Mouse (Mus musculus) midbrain, embryonic 15.5 days (tissue): ENCODE results near the gene Etnppl. TPM values are rescaled to one million over a fixed set of nuclear protein-coding genes. Genes with fewer than 3 reads are reported as not detected.

Experiments used
- ATAC-seq: fragments of 200-750 bp; cut with Nextera tagmentation; replicated peaks from 2 replicates; pipeline ENCODE4 v1.8.0; 2017; ENCODE audit warnings: moderate TSS enrichment
- H3K27ac ChIP-seq: fragments of 300-500 bp; sonication (generic); 2 replicates; pipeline ENCODE4 v1.5.1; 2015; ENCODE audit warnings: mild to moderate bottlenecking, inconsistent platforms
- H3K27me3 ChIP-seq: fragments of 300-500 bp; sonication (generic); replicated peaks from 2 replicates; pipeline ENCODE4 v1.6.1; 2015; ENCODE audit warnings: inconsistent platforms
- H3K36me3 ChIP-seq: fragments of 300-500 bp; sonication (generic); replicated peaks from 2 replicates; pipeline ENCODE4 v1.6.1; 2015; ENCODE audit warnings: inconsistent platforms
- H3K4me1 ChIP-seq: fragments of 300-500 bp; sonication (generic); 2 replicates; pipeline ENCODE4 v1.6.1; 2015; ENCODE audit warnings: inconsistent platforms
- H3K4me2 ChIP-seq: fragments of 300-500 bp; sonication (generic); 2 replicates; pipeline ENCODE4 v1.6.1; 2015; ENCODE audit warnings: inconsistent platforms, mild to moderate bottlenecking, moderate library complexity
- H3K4me3 ChIP-seq: fragments of 300-500 bp; sonication (generic); 2 replicates; pipeline ENCODE4 v1.5.1; 2015; ENCODE audit warnings: mild to moderate bottlenecking, inconsistent platforms
- H3K9ac ChIP-seq: fragments of 300-500 bp; sonication (generic); 2 replicates; pipeline ENCODE4 v1.6.1; 2015; ENCODE audit warnings: mild to moderate bottlenecking, inconsistent platforms
- H3K9me3 ChIP-seq: fragments of 300-500 bp; sonication (generic); 2 replicates; pipeline ENCODE4 v1.6.1; 2016; ENCODE audit warnings: inconsistent platforms
- WGBS: fragments of 180-500 bp; shearing (Covaris S2); methylation state at CpG from one replicate; pipeline ENCODE4 v1.1.7; 2015; ENCODE audit warnings: mixed read lengths; 5-methylcytosine and 5-hydroxymethylcytosine counted together
- polyA plus RNA-seq: library from polyadenylated mRNA; unstranded; fragments of >200 nt; fragmentation: Nextera tagmentation; extraction: Ambion mirVana; gene quantifications from 2 replicates; pipeline ENCODE4 v1.2.1, GENCODE M21; 2015

Etnppl gene
- polyA plus RNA-seq, 1 experiment from 2014 or later = not detected

GRCm38 (mm10) chr3:130614444-130614843 is 2.8 kb upstream of the Etnppl start:
- H3K4me1 ChIP-seq = no peaks in the 10 kb centered on the region

DNA sequence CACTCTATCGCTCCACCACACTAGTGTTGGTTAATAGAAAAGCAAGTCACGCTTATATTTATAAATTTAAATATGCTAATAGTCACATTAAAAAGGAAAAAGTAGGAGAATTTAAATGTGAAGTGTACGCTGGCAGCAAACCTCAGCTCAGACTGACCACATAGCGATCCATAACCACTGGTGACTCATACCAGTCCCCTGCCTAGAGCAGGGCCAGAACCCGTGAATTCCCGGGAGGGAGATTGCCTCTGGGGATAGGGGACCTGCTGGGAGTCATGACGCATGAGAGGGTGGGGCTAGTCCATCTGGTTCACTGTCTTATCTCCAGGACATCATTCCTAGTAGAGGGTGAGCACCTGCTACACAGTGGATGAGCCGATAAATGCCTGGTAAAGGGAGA is 1.6 kb upstream of the Etnppl start:
- Histone ChIP-seq H3K4me3 (no peak overlapping the region), H3K4me1 (no peaks in the 10 kb centered on the region), H3K27ac (no peak overlapping the region), H3K27me3 (no peaks in the 10 kb centered on the region), H3K4me2 (no peak overlapping the region), H3K9me3 (no peaks in the 10 kb centered on the region), H3K36me3 (no peaks in the 10 kb centered on the region), H3K9ac (no peak overlapping the region)
- 65% methylated on average over 8 of the region's 8 CpGs for WGBS
- ATAC-seq = no peak

More at GRCm38 (mm10) chr3:130614444-130614843, 2.8 kb upstream of the Etnppl start:
- Histone ChIP-seq H3K9me3 (no peaks in the 10 kb centered on the region), H3K9ac (no peak overlapping the region), H3K36me3 (no peaks in the 10 kb centered on the region), H3K4me3 (no peak overlapping the region), H3K27me3 (no peaks in the 10 kb centered on the region), H3K27ac (no peak overlapping the region), H3K4me2 (no peak overlapping the region)
- 87% methylated on average over 9 of the region's 9 CpGs for WGBS
- ATAC-seq = no peak

- no peak overlapping the region for H3K4me2 ChIP-seq
Observed at GRCm38 (mm10) chr3:130620517-130621146, 3.4 kb downstream of the Etnppl start.

DNA sequence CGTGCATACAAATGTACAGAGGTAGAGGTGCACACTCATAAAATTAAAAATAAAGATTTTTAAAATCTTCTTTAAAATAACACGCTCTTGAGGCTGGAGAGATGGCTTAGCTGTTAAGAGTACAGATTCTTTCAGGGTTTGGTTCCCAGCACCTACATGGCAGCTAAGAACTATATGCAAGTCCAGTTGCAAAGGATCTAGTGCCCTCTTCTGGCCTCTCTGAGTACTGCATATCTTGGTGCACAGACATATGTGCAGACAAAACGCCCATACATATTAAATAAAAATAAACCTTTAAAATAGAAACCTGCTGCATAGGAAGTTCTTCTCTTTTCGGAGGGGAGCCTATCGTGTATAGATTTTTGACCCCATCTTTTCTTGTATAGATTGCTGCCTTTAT is 11.1 kb downstream of the Etnppl start:
- ATAC-seq = no peak
- Histone ChIP-seq H3K27ac (no peak overlapping the region), H3K9ac (no peak overlapping the region), H3K4me3 (no peak overlapping the region), H3K27me3 (no peaks in the 10 kb centered on the region), H3K4me1 (no peaks in the 10 kb centered on the region), H3K4me2 (no peak overlapping the region), H3K36me3 (no peaks in the 10 kb centered on the region), H3K9me3 (no peaks in the 10 kb centered on the region)
- 93% methylated on average over 5 of the region's 5 CpGs for WGBS

More at GRCm38 (mm10) chr3:130620517-130621146, 3.4 kb downstream of the Etnppl start:
- Histone ChIP-seq H3K36me3 (no peaks in the 10 kb centered on the region), H3K27ac (no peak overlapping the region), H3K27me3 (no peaks in the 10 kb centered on the region), H3K9me3 (no peaks in the 10 kb centered on the region), H3K4me3 (no peak overlapping the region), H3K4me1 (no peaks in the 10 kb centered on the region), H3K9ac (no peak overlapping the region)
- ATAC-seq = no peak
- 71% methylated on average over 12 of the region's 12 CpGs for WGBS

- Histone ChIP-seq H3K9me3 (no peaks in the 10 kb centered on the region), H3K27ac (no peak overlapping the region), H3K4me2 (no peak overlapping the region), H3K9ac (no peak overlapping the region), H3K27me3 (no peaks in the 10 kb centered on the region), H3K4me1 (no peaks in the 10 kb centered on the region), H3K36me3 (no peaks in the 10 kb centered on the region), H3K4me3 (no peak overlapping the region)
- 69% methylated on average over 5 of the region's 5 CpGs for WGBS
- no peak for ATAC-seq
Observed at GRCm38 (mm10) chr3:130633859-130634258, 16.6 kb downstream of the Etnppl start.

- H3K4me1 ChIP-seq = no peaks in the 10 kb centered on the region
- no peak overlapping the region for H3K4me2 ChIP-seq
- no peak overlapping the region for H3K9ac ChIP-seq
- H3K27ac ChIP-seq = no peak overlapping the region
- 70% methylated on average over 11 of the region's 11 CpGs for WGBS
- no peaks in the 10 kb centered on the region for H3K27me3 ChIP-seq
- ATAC-seq = no peak
- H3K36me3 ChIP-seq = no peaks in the 10 kb centered on the region
- no peak overlapping the region for H3K4me3 ChIP-seq
- H3K9me3 ChIP-seq = no peaks in the 10 kb centered on the region
Observed at GRCm38 (mm10) chr3:130646110-130646810, 29.0 kb downstream of the Etnppl start.

DNA sequence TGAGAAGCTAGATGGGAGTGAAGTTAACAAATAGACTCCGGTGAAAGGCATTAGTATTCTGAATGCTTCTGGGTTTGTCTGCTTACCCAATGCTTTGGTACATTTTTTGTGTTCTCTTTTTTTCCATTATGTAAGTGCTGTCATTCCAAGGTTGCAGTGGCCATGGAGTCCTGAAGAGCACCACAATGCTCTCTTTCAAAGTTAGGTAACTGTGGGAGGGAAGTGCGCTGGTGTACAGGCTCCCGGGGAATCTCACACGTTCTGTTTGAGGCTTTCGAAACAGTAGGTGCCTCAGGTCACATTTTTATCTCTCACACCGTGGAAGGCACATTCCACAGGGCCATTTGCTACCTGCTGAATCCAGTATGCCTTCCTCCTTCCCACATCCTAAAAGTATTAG is 32.3 kb downstream of the Etnppl start:
- H3K27me3 ChIP-seq = no peaks in the 10 kb centered on the region
- 65% methylated on average over 6 of the region's 6 CpGs for WGBS
- H3K36me3 ChIP-seq = no peaks in the 10 kb centered on the region
- no peak overlapping the region for H3K4me3 ChIP-seq
- ATAC-seq = no peak
- no peak overlapping the region for H3K9ac ChIP-seq
- H3K4me1 ChIP-seq = no peaks in the 10 kb centered on the region
- H3K27ac ChIP-seq = no peak overlapping the region
- no peak overlapping the region for H3K4me2 ChIP-seq
- H3K9me3 ChIP-seq = no peaks in the 10 kb centered on the region

DNA sequence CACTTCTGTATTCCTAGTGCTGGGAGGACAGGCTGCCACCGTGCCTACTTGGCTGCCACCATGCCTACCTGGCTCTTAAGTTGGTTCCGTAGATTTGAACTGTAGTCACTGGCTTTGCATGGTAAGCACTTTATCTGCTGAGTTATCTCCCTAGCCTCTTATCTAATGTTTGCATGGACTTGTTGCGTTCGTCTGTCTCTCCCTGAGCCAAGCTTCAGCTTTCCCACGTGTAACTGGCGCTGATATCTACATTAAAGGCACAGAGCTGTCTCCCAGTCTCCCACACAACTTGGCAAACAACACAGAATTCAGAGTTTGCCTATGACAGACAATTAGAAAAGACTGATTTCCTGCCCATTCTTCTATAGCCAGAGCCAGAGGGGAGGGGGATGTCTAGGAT is 43.4 kb downstream of the Etnppl start:
- no peak for ATAC-seq
- H3K27ac ChIP-seq = no peak overlapping the region
- H3K27me3 ChIP-seq = no peaks in the 10 kb centered on the region
- H3K4me2 ChIP-seq = no peak overlapping the region
- H3K9me3 ChIP-seq = no peaks in the 10 kb centered on the region
- no peaks in the 10 kb centered on the region for H3K36me3 ChIP-seq
- H3K9ac ChIP-seq = no peak overlapping the region
- WGBS = 85% methylated on average over 6 of the region's 6 CpGs
- no peaks in the 10 kb centered on the region for H3K4me1 ChIP-seq
- H3K4me3 ChIP-seq = no peak overlapping the region

DNA sequence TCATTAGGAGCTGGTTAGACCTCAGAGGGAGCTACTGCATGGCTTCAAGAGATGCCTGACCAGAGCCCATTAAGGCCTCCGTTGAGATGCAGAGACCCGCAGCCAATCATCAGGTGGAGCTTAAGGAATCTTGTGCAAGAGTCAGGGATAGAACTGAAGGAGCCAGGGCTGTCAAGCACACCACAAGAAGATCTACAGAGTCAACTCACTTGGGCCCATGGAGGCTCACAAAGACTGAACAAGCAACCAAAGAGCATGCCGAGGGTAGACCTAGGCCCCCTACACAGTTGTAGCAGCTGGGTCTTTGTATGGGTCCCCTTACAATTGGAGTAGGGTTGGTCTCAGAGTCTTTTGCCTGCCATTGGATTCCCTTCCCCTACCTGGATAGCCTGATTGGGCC is 45.2 kb downstream of the Etnppl start:
- 90% methylated on average over 3 of the region's 3 CpGs for WGBS
- Histone ChIP-seq H3K9ac (no peak overlapping the region), H3K4me2 (no peak overlapping the region), H3K4me1 (no peaks in the 10 kb centered on the region), H3K27ac (no peak overlapping the region), H3K4me3 (no peak overlapping the region), H3K9me3 (no peaks in the 10 kb centered on the region), H3K27me3 (no peaks in the 10 kb centered on the region), H3K36me3 (no peaks in the 10 kb centered on the region)
- ATAC-seq = no peak

DNA sequence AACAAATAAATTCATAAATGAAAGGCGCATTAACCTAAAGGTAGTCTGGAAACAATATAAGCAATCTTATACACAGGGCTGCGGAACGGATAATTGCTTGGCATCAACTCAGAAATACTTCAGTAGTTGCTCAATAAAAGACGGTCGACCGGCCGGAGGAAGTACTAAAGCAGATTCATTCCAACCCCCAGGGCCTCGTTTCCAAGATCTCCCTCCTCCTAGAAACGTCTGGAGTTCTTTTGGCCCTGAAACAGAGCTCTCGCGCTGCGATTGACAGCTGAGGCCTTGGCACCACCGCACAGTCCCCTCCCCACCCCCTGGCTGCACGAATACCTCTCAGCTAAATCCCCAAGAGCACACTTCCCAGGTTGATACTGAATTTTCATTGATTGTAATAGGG is 54.0 kb downstream of the Etnppl start:
- Histone ChIP-seq H3K9ac (no peak overlapping the region), H3K4me2 (no peak overlapping the region), H3K36me3 (no peaks in the 10 kb centered on the region), H3K9me3 (no peaks in the 10 kb centered on the region), H3K4me3 (no peak overlapping the region), H3K4me1 (no peaks in the 10 kb centered on the region), H3K27ac (no peak overlapping the region), H3K27me3 (no peaks in the 10 kb centered on the region)
- ATAC-seq = no peak
- WGBS = 58% methylated on average over 14 of the region's 14 CpGs

DNA sequence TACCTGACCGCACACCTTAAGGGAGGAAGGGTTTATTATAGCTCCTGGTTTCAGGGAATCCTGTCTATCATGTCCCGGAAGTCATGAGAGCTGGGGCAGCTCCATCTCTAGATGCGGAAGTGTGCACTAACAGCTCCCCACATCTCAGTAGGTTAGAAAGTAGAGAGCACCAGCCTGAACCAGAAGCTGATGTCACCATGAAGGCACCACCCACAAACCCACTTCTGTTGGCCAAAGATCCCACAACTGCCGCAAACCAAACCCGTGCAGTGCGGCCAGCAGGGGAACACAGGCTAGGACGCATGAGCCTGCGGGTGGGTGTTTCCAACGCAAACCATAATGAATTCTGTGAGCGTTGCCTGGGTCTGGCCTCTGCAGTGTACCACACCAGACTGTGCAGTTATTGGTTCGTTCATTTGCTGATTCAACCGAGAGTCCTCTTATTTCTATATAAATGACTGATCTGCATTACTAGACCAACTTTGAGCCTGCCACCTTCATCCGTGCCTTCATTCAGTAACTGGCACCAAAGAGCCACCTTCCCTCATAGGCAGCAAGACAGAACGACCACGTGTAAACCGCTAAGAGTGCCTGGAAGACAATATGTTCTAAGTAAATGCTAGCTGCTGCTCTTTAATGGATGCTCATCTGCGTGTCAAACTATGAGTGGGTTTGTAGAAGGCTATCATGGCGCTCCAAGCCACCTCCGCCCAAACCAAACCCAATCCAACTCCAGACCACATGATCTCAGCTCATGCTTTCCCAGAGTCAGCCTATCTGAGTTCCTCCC is 60.6 kb downstream of the Etnppl start:
- Histone ChIP-seq H3K27ac (no peak overlapping the region), H3K27me3 (no peaks in the 10 kb centered on the region), H3K4me2 (no peak overlapping the region), H3K36me3 (no peaks in the 10 kb centered on the region), H3K4me3 (no peak overlapping the region), H3K9ac (no peak overlapping the region), H3K4me1 (no peaks in the 10 kb centered on the region), H3K9me3 (no peaks in the 10 kb centered on the region)
- no peak for ATAC-seq
- 94% methylated on average over 19 of the region's 19 CpGs for WGBS

DNA sequence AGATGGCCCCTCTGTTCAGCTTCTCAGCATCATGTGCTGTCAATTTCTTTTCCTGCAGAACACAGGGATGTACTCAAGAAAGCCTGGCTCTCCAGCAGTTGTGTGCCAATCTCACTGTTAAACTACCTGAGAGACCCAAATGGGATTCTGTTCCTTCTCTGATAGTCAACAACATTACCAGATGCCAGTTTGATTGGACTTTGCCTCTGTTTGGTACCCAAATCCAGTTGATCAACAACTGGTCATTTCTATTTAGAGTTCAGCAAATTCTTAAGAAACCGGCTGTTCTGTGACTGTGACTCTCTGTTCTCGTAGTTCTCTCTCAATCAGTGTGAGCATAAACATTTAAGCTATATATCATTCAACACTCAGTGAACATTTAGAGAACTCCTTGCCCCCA is 64.0 kb downstream of the Etnppl start:
- 91% methylated on average over 2 of the region's 2 CpGs for WGBS
- H3K4me3 ChIP-seq = no peak overlapping the region
- no peak overlapping the region for H3K27ac ChIP-seq
- no peak overlapping the region for H3K9ac ChIP-seq
- ATAC-seq = no peak
- no peak overlapping the region for H3K4me2 ChIP-seq
- H3K27me3 ChIP-seq = no peaks in the 10 kb centered on the region
- H3K9me3 ChIP-seq = no peaks in the 10 kb centered on the region
- H3K36me3 ChIP-seq = no peaks in the 10 kb centered on the region
- no peaks in the 10 kb centered on the region for H3K4me1 ChIP-seq
